Mouse (Mus musculus): ENCODE data around the gene Plekhb1.

GRCm38 (mm10) chr7:100685061-100686030 is 23.1 kb upstream of the Plekhb1 start:
- TF ChIP-seq EP300 (IDR thresholded peaks at IDR 0.05; ENCODE audit: low read depth) (no peak), CTCF (IDR thresholded peaks at IDR 0.05; ENCODE audit: low read depth) (peak; percentile 85)

Data from heart, postnatal 0 days (tissue).